Mouse (Mus musculus): Measurements from ENCODE around the gene Atp5f1.

DNA sequence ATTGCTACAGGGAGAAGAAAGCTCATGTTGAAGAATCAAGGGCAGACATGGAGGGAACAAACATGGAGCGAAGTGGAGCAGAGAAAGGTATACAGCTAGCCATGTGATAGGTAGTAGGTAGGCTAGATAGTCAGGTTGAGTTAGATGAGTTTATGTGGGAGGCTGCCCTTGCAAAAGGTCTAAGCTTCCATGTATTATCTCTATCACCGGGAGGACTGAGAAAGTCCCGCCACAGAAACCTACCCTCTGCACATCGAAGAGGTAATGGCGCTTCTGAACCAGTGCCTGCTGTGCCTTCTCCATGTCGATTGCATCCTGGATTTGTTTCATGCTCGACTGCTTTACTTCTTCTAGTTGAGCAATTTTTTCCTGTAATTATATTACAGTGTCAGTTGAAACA lies 8.6 kb downstream of the Atp5f1 start:
- TF ChIP-seq CTCF (IDR thresholded peaks at IDR 0.05; ENCODE audit: borderline replicate concordance, control insufficient read depth, extremely low read depth, insufficient read depth, low read length, poor library complexity) (no peak), POLR2A (IDR thresholded peaks at IDR 0.05; ENCODE audit: control insufficient read depth, extremely low read depth, insufficient read depth, low read length, poor library complexity) (no peak)
